Mouse (Mus musculus) 416B (cell line): ENCODE results near the gene Hspa1a.
"Not testable (repeated sequence)": the region's sequence is repeated elsewhere in the genome, so short reads cannot be mapped to it uniquely, and the experiment has no call there.

ENCODE experiments used
- DNase-seq: peaks from one replicate; pipeline ENCODE4 v3.0.0; 2011; ENCODE audit warnings: low read depth

The Hspa1a gene

GRCm38 (mm10) chr17:34964640-34965049, 7.3 kb downstream of the Hspa1a start:
- DNase-seq = no peak

GRCm38 (mm10) chr17:34962841-34963240, 9.1 kb downstream of the Hspa1a start:
- no peak for DNase-seq

- DNase-seq = peak; percentile 53
Measured at GRCm38 (mm10) chr17:34962125-34962524, 9.8 kb downstream of the Hspa1a start.

GRCm38 (mm10) chr17:34960702-34961493, 11.1 kb downstream of the Hspa1a start:
- peak; percentile 25 for DNase-seq

GRCm38 (mm10) chr17:34959881-34960515, 12.0 kb downstream of the Hspa1a start:
- no peak for DNase-seq

- DNase-seq = not testable (repeated sequence)
Measured at GRCm38 (mm10) chr17:34959130-34959778, 12.7 kb downstream of the Hspa1a start, which contains the start of gene Hspa1b. Gene Hspa1b (minus strand): TSS chr17:34959238.

- not testable (repeated sequence) for DNase-seq
Measured at GRCm38 (mm10) chr17:34958734-34959129, 13.2 kb downstream of the Hspa1a start.

GRCm38 (mm10) chr17:34957966-34958365, 14.0 kb downstream of the Hspa1a start:
- not testable (repeated sequence) for DNase-seq

- DNase-seq = not testable (repeated sequence)
Measured at GRCm38 (mm10) chr17:34957291-34957690, 14.7 kb downstream of the Hspa1a start.

- DNase-seq = peak; percentile 80
Measured at GRCm38 (mm10) chr17:34956340-34956739, 15.6 kb downstream of the Hspa1a start.

- no peak for DNase-seq
Measured at GRCm38 (mm10) chr17:34955884-34956283, 16.1 kb downstream of the Hspa1a start.

- no peak for DNase-seq
Measured at GRCm38 (mm10) chr17:34954831-34955230, 17.1 kb downstream of the Hspa1a start.

- no peak for DNase-seq
Measured at GRCm38 (mm10) chr17:34953904-34954303, 18.1 kb downstream of the Hspa1a start.

GRCm38 (mm10) chr17:34953258-34953657, 18.7 kb downstream of the Hspa1a start:
- peak; percentile 71 for DNase-seq

- DNase-seq = peak; percentile 95
Measured at GRCm38 (mm10) chr17:34952378-34953040, 19.4 kb downstream of the Hspa1a start.

GRCm38 (mm10) chr17:34951636-34952377, 20.1 kb downstream of the Hspa1a start:
- DNase-seq = peak; percentile 46

- peak; percentile 52 for DNase-seq
Measured at GRCm38 (mm10) chr17:34950514-34951455, 21.2 kb downstream of the Hspa1a start.

- DNase-seq = peak; percentile 75
Measured at GRCm38 (mm10) chr17:34949553-34949969, 22.4 kb downstream of the Hspa1a start.

- peak; percentile 60 for DNase-seq
Measured at GRCm38 (mm10) chr17:34948721-34949552, 23.0 kb downstream of the Hspa1a start.
